Mouse (Mus musculus): ENCODE data around the gene Polr3c. TPM values are rescaled to one million over a fixed set of nuclear protein-coding genes. Genes with fewer than 3 reads are reported as not detected.
"Not testable (repeated sequence)": the region's sequence is repeated elsewhere in the genome, so short reads cannot be mapped to it uniquely, and the experiment has no call there.

The Polr3c gene
- total RNA-seq, 4 experiments from 2014 or later = 24.4 to 27.5 (median 26.3) TPM

DNA sequence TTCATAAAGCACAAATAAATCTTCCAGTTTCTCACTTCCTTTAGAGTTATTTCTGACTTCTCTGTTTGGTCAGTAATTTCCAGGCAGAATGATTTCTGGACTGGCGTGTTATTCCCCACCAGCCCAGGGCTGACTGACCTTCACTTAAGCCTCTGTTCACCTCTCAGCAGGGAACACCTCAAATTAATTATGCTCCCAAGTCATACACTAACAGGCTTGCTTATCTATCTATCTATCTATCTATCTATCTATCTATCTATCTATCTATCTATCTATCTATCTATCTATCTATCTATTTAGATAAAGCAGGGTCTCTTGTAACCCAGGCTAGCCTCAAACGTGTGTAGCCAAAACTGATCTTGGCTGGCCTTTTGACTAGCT, 18.8 kb downstream of the Polr3c start:
- DNase-seq (ENCODE audit: low spot score in 2 of 2) = no peak

- DNase-seq (ENCODE audit: low spot score in 2 of 2) = peak; percentile 67 to 72
Observed at GRCm38 (mm10) chr3:96707903-96708683, 19.3 kb downstream of the Polr3c start, which contains the start of gene Nudt17. Gene Nudt17, minus strand, starts transcription at chr3:96708562.

GRCm38 (mm10) chr3:96706984-96707383, 20.4 kb downstream of the Polr3c start:
- no peak for DNase-seq (ENCODE audit: low spot score in 2 of 2)

- DNase-seq (ENCODE audit: low spot score in 2 of 2) = no peak
Observed at GRCm38 (mm10) chr3:96706217-96706616, 21.2 kb downstream of the Polr3c start.

DNA sequence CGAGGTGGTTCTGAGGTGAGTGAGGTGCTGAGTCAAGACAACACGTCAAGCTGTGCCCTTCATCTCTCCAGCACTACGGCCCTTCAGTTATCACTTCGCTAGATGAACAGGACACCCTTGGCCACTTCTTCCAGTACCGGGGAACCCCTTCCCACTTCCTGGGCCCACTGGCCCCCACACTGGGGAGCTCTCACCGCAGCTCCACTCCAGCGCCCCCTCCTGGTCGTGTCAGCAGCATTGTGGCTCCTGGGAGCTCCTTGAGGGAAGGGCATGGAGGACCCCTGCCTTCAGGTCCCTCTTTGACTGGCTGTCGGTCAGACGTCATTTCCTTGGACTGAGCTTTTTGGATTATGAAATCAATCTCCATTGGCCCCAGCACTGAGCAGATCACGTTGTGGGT, 22.6 kb downstream of the Polr3c start:
- DNase-seq (ENCODE audit: low spot score in 2 of 2) = no peak

DNA sequence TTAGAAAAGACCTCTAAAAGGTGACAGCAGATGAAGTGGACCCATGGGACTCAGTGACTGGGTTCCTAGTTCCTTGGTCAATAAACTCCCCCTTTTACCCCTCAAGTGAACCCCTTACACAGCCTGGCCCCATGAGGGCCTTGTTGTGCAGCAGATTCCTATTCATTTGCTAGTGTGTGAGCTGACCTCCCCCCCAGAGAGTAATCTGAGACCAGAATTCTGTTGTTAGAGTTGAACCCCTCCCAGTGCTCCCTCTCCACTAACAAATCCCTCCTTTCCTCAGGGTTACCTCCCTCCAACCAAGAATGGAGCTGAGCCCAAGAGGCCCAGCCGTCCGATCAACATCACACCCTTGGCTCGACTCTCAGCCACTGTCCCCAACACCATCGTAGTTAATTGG, 26.4 kb downstream of the Polr3c start:
- no peak for DNase-seq (ENCODE audit: low spot score in 2 of 2)

GRCm38 (mm10) chr3:96700376-96700775, 27.1 kb downstream of the Polr3c start:
- no peak for DNase-seq (ENCODE audit: low spot score in 2 of 2)

DNA sequence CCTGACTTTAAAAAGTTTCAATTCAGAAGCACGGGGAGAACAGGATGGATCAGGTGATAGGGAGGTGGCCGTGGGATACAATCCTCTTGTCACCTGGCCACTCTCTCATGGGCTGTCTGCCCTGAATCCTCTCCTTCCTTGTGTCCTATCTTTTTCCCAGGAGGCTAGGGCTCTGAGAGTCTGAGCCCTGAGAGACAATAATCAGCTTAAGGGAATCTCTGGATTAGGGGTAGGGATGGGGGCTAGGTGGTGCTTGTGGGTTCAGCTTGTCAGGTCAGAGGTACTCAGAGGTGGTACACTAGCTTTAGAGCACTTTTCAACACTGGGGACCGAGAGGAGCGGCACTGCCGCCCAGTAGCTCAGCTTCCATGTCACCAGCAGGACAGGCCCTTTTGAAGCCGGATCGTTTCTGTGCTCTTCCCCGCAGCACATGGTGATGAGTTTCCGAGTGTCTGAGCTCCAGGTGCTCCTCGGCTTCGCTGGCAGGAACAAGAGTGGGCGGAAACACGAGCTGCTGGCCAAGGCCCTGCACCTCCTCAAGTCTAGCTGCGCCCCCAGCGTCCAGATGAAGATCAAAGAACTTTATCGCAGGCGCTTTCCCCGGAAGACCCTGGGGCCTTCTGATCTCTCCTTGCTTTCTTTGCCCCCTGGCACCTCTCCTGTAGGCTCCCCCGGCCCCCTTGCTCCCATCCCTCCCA, 28.3 kb downstream of the Polr3c start:
- no peak for DNase-seq (ENCODE audit: low spot score in 2 of 2)

GRCm38 (mm10) chr3:96696766-96697732, 30.4 kb downstream of the Polr3c start:
- peak; percentile 82 to 88 for DNase-seq (ENCODE audit: low spot score in 2 of 2)

DNA sequence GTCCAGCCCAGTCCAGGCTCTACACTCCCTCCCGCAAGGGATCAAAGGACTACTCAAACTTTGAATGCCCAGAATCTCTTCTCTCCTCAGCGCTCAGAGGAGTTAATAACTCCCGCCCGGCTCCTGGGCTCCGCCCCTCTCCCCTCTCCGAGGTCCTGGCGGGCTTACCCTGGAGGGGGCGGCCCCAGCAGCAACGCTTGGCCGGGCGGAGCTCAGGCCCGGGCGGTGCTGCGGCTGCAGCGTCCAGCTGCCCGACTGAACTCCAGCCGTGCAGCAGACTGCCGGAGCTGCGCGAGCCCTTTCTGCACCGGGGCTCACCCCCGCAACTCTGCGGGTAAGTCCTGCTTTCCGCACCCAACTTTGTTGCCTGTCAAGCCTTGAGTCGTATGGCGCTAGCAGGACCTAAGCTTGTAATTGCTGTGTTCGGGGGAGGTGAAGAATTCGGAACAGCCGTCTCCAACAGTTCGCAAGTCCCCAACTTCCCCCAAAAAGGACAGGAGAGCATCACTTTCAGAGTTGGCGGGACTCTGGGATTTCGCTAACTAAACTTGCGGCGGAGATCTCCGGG, 31.1 kb downstream of the Polr3c start, which contains the start of gene Pias3:
Gene Pias3, plus strand, starts transcription at position 187 of the 568 bp plus-strand sequence.
- DNase-seq (ENCODE audit: low spot score in 2 of 2) = peak; percentile 68 to 76

DNA sequence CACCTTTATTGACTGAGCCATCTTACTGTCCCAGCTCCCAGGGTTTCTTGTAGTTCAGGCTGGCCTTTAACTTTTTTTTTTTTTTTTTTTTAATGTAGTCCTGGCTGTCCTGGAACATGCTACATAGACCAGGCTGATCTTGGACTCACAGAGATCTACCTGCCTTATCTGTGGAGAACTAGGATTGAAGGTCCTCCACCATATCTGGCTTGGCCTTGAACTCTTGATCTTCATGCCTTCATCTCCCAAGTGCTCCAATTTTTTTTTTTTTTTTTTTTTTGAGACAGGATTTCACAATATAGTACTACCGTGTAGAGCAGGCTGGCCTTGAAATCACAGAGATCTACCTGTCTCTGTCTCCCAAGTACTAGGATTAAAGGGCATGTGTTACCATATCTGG, 33.8 kb downstream of the Polr3c start:
- no peak for DNase-seq (ENCODE audit: low spot score in 2 of 2)

GRCm38 (mm10) chr3:96692506-96692905, 34.9 kb downstream of the Polr3c start:
- DNase-seq (ENCODE audit: low spot score in 2 of 2) = no peak

GRCm38 (mm10) chr3:96690298-96690697, 37.1 kb downstream of the Polr3c start:
- DNase-seq (ENCODE audit: low spot score in 2 of 2) = no peak

- no peak for DNase-seq (ENCODE audit: low spot score in 2 of 2)
Observed at GRCm38 (mm10) chr3:96688854-96689253, 38.6 kb downstream of the Polr3c start.

DNA sequence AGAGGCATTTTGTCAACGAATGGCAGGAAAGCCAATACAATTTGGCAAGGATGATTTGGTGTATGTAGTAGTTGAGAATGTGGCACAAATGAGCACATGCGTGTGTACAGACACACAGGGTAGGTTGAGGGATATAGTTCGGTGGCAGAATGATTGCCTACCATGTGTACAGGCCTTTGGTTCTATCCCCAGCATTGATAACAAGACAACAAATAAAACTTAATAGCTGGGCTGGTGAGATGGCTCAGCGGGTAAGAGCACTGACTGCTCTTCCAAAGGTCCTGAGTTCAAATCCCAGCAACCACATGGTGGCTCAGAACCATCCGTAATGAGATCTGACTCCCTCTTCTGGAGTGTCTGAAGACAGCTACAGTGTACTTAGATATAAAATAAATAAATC, 41.4 kb downstream of the Polr3c start:
- DNase-seq (ENCODE audit: low spot score in 2 of 2) = not testable (repeated sequence)

GRCm38 (mm10) chr3:96684822-96685156, 42.6 kb downstream of the Polr3c start:
- no peak for DNase-seq (ENCODE audit: low spot score in 2 of 2)

DNA sequence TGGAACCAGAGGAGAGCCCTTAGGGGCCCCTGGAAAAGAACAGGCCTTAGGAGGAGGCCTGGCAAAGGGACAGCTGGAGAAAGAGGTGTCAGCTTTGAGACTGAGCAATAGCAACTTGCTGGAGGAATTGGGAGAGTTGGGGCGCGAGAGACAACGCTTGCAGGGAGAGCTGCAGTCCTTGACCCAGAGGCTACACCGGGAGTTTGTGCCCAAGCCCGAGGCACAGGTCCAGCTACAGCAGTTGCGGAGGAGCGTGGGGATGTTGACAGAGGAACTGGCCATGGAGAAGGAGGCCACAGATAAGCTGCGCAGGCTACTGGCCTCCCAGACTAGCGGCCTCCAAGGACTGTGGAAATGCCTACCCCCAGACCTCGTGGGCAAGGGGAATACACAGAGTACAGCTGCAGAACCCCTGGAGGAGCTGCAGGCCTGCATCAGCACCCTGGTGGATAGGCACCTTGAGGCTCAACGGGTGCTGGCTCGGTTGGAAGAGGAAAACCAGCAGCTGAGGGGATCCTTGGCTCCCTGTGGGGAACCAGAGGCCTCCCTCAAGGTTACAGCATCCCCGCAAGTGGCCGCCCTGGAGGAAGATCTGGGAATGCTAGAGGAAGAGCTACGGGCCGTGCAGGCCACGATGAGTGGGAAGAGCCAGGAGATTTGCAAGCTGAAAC, 43.1 kb downstream of the Polr3c start:
- DNase-seq (ENCODE audit: low spot score in 2 of 2) = no peak

DNA sequence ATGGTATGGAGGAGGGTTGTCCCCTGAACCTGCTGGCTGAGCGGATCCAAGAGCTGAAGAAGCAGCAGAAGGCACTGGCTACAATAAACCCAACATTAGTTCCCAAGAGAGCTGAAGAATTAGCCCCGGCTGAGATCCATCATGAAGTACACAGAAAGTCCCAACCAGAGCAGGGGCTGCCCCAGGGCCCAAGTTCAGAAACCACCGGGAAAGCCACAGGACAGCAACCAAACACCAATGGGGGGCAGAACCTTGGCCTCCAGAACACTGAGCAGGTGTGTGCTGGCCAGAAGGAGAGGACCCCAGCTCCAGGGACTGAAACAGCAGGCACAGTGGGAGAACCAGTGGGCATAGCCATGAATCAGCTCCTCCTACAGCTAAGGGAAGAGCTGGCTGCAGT, 43.9 kb downstream of the Polr3c start:
- no peak for DNase-seq (ENCODE audit: low spot score in 2 of 2)

GRCm38 (mm10) chr3:96680269-96680956, 47.0 kb downstream of the Polr3c start:
- no peak for DNase-seq (ENCODE audit: low spot score in 2 of 2)

DNA sequence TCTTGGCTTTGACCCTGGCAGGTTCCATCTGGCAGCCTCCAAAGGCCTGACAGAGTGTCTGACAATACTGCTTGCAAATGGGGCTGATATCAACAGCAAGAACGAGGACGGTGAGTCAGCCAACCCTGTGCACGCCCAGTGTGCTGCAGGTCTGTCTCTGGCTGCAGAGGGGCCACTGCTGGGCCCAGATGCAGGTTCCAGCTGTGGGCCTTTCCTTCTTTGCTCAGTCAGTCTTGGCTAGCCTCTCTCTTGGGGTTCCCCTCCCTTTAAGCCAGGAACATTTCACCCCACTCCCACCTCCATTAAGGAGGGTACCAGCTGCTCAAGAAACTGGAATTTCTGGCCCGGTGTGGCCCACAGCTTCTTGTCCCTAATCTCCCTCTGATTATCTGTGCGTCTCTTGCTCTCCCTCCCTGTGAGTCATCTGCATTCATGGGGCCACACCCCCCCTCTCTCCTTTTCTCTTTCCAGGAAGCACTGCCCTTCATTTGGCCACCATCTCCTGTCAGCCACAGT, 48.2 kb downstream of the Polr3c start:
- DNase-seq (ENCODE audit: low spot score in 2 of 2) = no peak
